Mouse (Mus musculus) kidney, postnatal 0 days (tissue): ENCODE results near the gene Amigo2. TPM values are rescaled to one million over a fixed set of nuclear protein-coding genes. Genes with fewer than 3 reads are reported as not detected.

Experiments used
- ATAC-seq: fragments of 200-750 bp; cut with Nextera tagmentation; replicated peaks from 2 replicates; pipeline ENCODE4 v1.8.0; 2017; ENCODE audit warnings: low read depth, moderate number of reproducible peaks, moderate TSS enrichment, moderate library complexity; ENCODE audit not compliant: low FRiP score
- DNase-seq: peaks from one replicate; pipeline ENCODE4 v3.0.0-alpha.2; 2016; ENCODE audit warnings: low spot score
- H3K27ac ChIP-seq: fragments of 300-500 bp; sonication (generic); 2 replicates; pipeline ENCODE4 v1.5.1; 2014; ENCODE audit warnings: mild to moderate bottlenecking
- H3K27me3 ChIP-seq: fragments of 300-500 bp; sonication (generic); 2 replicates; pipeline ENCODE4 v1.6.1; 2014; ENCODE audit warnings: low read length, mixed read lengths; ENCODE audit not compliant: insufficient read depth
- H3K36me3 ChIP-seq: fragments of 300-500 bp; sonication (generic); 2 replicates; pipeline ENCODE4 v1.6.1; 2014; ENCODE audit warnings: low read length, mixed read lengths; ENCODE audit not compliant: insufficient read depth
- H3K4me1 ChIP-seq: fragments of 300-500 bp; sonication (generic); replicated peaks from 2 replicates; pipeline ENCODE4 v1.6.1; 2014; ENCODE audit warnings: antibody characterized with exemption, low read length, mixed read lengths; ENCODE audit not compliant: insufficient read depth
- H3K4me2 ChIP-seq: fragments of 300-500 bp; sonication (generic); 2 replicates; pipeline ENCODE4 v1.6.1; 2014; ENCODE audit warnings: mild to moderate bottlenecking, low read length, moderate library complexity, mixed read lengths
- H3K4me3 ChIP-seq: fragments of 300-500 bp; sonication (generic); replicated peaks from 2 replicates; pipeline ENCODE4 v1.5.1; 2014; ENCODE audit warnings: low read depth, low read length
- H3K9ac ChIP-seq: fragments of 300-500 bp; sonication (generic); 2 replicates; pipeline ENCODE4 v1.6.1; 2014; ENCODE audit warnings: low read depth, low read length
- H3K9me3 ChIP-seq: fragments of 300-500 bp; sonication (generic); replicated peaks from 2 replicates; pipeline ENCODE4 v1.6.1; 2016; ENCODE audit warnings: low read length, inconsistent platforms, mixed read lengths
- CTCF ChIP-seq: IDR thresholded peaks from 2 replicates; pipeline ENCODE4 v1.5.1; 2016; ENCODE audit warnings: antibody characterized with exemption, low read depth, mild to moderate bottlenecking, moderate library complexity
- WGBS: fragments of 180-500 bp; shearing (Covaris S2); extraction: QIAGEN DNeasy Blood & Tissue Kit; methylation state at CpG from one replicate; pipeline ENCODE4 v1.1.7; 2014; 5-methylcytosine and 5-hydroxymethylcytosine counted together
- polyA plus RNA-seq: library from polyadenylated mRNA; unstranded; fragments of >200 nt; fragmentation: Nextera tagmentation; extraction: Ambion mirVana; gene quantifications from 2 replicates; pipeline ENCODE4 v1.2.1, GENCODE M21; 2015

The Amigo2 gene
- polyA plus RNA-seq, 1 experiment from 2014 or later: 11.8 TPM

GRCm38 (mm10) chr15:97195628-97196027 is 51.5 kb downstream of the Amigo2 start:
- Histone ChIP-seq H3K27ac (no peak overlapping the region), H3K4me2 (no peak overlapping the region), H3K4me1 (no peaks in the 10 kb centered on the region), H3K9me3 (no peaks in the 10 kb centered on the region), H3K4me3 (no peak overlapping the region), H3K9ac (no peak overlapping the region), H3K27me3 (no peaks in the 10 kb centered on the region), H3K36me3 (no peaks in the 10 kb centered on the region)
- peak; percentile 86 for TF ChIP-seq CTCF
- ATAC-seq (no peak), DNase-seq (peak; percentile 84)
- WGBS: 0% methylated on average over 1 of the region's 1 CpGs

Other genes with a start within 250 kb of the Amigo2 start
- 38.4 and 41.3 TPM in 2 replicates for gene Slc38a4, start 191.3 kb downstream of the Amigo2 start, polyA plus RNA-seq
- 6.6 and 8.0 TPM in 2 replicates for gene Pced1b, start 180 bp downstream of the Amigo2 start, polyA plus RNA-seq